Mouse (Mus musculus): ENCODE data around the gene Pramef8. TPM values are rescaled to one million over a fixed set of nuclear protein-coding genes. Genes with fewer than 3 reads are reported as not detected.
A peak's percentile ranks its signal among the peaks of the same experiment; 100 is the strongest.

Pramef8 gene
- polyA plus RNA-seq, 1 experiment from 2014 or later = 3.3 TPM

- TF ChIP-seq EP300 (IDR thresholded peaks at IDR 0.05; ENCODE audit: low read depth) (no peak), CTCF (IDR thresholded peaks at IDR 0.05; ENCODE audit: low read depth) (no peak)
- Histone ChIP-seq H3K9me3 (ENCODE audit: low read length) (no peaks in the 10 kb centered on the region), H3K9ac (replicated peaks) (no peak overlapping the region), H3K4me3 (ENCODE audit: low read depth, low read length) (no peak overlapping the region), H3K27me3 (ENCODE audit: insufficient read depth, low read length) (0 out of 2 replicates have a peak, but pooled peaks cover 2% of the 10 kb centered on the region), H3K27ac (ENCODE audit: low read depth) (no peak overlapping the region), H3K4me1 (ENCODE audit: insufficient read depth) (no peaks in the 10 kb centered on the region), H3K4me2 (ENCODE audit: low read depth, low read length) (no peak overlapping the region), H3K36me3 (replicated peaks; ENCODE audit: insufficient read depth, low read length) (no peaks in the 10 kb centered on the region)
- no peak for DNase-seq
- WGBS (ENCODE audit: insufficient replicate concordance) = 68% methylated on average over 3 of the region's 3 CpGs
- no peak for ATAC-seq
These were observed 30.1 kb upstream of the Pramef8 start for GRCm38 (mm10) chr4:143382163-143382562.

GRCm38 (mm10) chr4:143383646-143384045 is 28.6 kb upstream of the Pramef8 start:
- no peak overlapping the region for H3K4me2 ChIP-seq (ENCODE audit: low read depth, low read length)
- WGBS (ENCODE audit: insufficient replicate concordance) = 39% methylated on average over 4 of the region's 4 CpGs
- DNase-seq = no peak
- no peaks in the 10 kb centered on the region for H3K4me1 ChIP-seq (ENCODE audit: insufficient read depth)
- no peak overlapping the region for H3K27ac ChIP-seq (ENCODE audit: low read depth)
- H3K27me3 ChIP-seq (ENCODE audit: insufficient read depth, low read length) = 0 out of 2 replicates have a peak, but pooled peaks cover 2% of the 10 kb centered on the region
- ATAC-seq = no peak
- no peaks in the 10 kb centered on the region for H3K36me3 ChIP-seq (replicated peaks; ENCODE audit: insufficient read depth, low read length)
- H3K9ac ChIP-seq (replicated peaks) = no peak overlapping the region
- H3K4me3 ChIP-seq (ENCODE audit: low read depth, low read length) = no peak overlapping the region
- TF ChIP-seq EP300 (IDR thresholded peaks at IDR 0.05; ENCODE audit: low read depth) = no peak
- TF ChIP-seq CTCF (IDR thresholded peaks at IDR 0.05; ENCODE audit: low read depth) = peak; percentile 27; the same call in 1 of the 2 replicates
- H3K9me3 ChIP-seq (ENCODE audit: low read length) = no peaks in the 10 kb centered on the region

GRCm38 (mm10) chr4:143388955-143389702 is 23.1 kb upstream of the Pramef8 start:
- Histone ChIP-seq H3K36me3 (replicated peaks; ENCODE audit: insufficient read depth, low read length) (no peaks in the 10 kb centered on the region), H3K27ac (ENCODE audit: low read depth) (no peak overlapping the region), H3K9me3 (ENCODE audit: low read length) (no peaks in the 10 kb centered on the region), H3K27me3 (ENCODE audit: insufficient read depth, low read length) (0 out of 2 replicates have a peak, but pooled peaks cover 3% of the 10 kb centered on the region), H3K4me2 (ENCODE audit: low read depth, low read length) (peak overlapping the region; percentile 59), H3K9ac (replicated peaks) (peak overlapping the region; percentile 38; the same call in 1 of the 2 replicates), H3K4me3 (ENCODE audit: low read depth, low read length) (peak overlapping the region; percentile 40), H3K4me1 (ENCODE audit: insufficient read depth) (0 out of 2 replicates have a peak, but pooled peaks cover 3% of the 10 kb centered on the region)
- TF ChIP-seq EP300 (IDR thresholded peaks at IDR 0.05; ENCODE audit: low read depth) (no peak), CTCF (IDR thresholded peaks at IDR 0.05; ENCODE audit: low read depth) (peak; percentile 30; the same call in 1 of the 2 replicates)
- 11% methylated on average over 25 of the region's 43 CpGs for WGBS (ENCODE audit: insufficient replicate concordance)
- DNase-seq (peak; percentile 53), ATAC-seq (peak; percentile 57)

GRCm38 (mm10) chr4:143394181-143394580 is 18.0 kb upstream of the Pramef8 start, which contains the start of gene Pramel1:
Gene Pramel1, plus strand, starts transcription at chr4:143394428.
- DNase-seq (peak; percentile 19), ATAC-seq (no peak)
- Histone ChIP-seq H3K27me3 (ENCODE audit: insufficient read depth, low read length) (no peaks in the 10 kb centered on the region), H3K36me3 (replicated peaks; ENCODE audit: insufficient read depth, low read length) (no peaks in the 10 kb centered on the region), H3K4me1 (ENCODE audit: insufficient read depth) (no peaks in the 10 kb centered on the region), H3K9me3 (ENCODE audit: low read length) (no peaks in the 10 kb centered on the region), H3K27ac (ENCODE audit: low read depth) (no peak within 1 kb of the TSS), H3K4me3 (ENCODE audit: low read depth, low read length) (no peak within 1 kb of the TSS), H3K9ac (replicated peaks) (no peak within 1 kb of the TSS), H3K4me2 (ENCODE audit: low read depth, low read length) (no peak within 1 kb of the TSS)
- WGBS (ENCODE audit: insufficient replicate concordance) = 80% methylated on average over 26 of the region's 26 CpGs
- TF ChIP-seq CTCF (IDR thresholded peaks at IDR 0.05; ENCODE audit: low read depth) (no peak), EP300 (IDR thresholded peaks at IDR 0.05; ENCODE audit: low read depth) (no peak)

- Histone ChIP-seq H3K4me1 (ENCODE audit: insufficient read depth) (peaks cover 10% of the 10 kb centered on the region), H3K27ac (ENCODE audit: low read depth) (peak overlapping the region; percentile 88), H3K4me2 (ENCODE audit: low read depth, low read length) (peak overlapping the region; percentile 83), H3K9ac (replicated peaks) (no peak overlapping the region; the same call in 1 of the 2 replicates), H3K27me3 (ENCODE audit: insufficient read depth, low read length) (no peaks in the 10 kb centered on the region), H3K9me3 (ENCODE audit: low read length) (no peaks in the 10 kb centered on the region), H3K4me3 (ENCODE audit: low read depth, low read length) (peak overlapping the region; percentile 64), H3K36me3 (replicated peaks; ENCODE audit: insufficient read depth, low read length) (peaks cover 7% of the 10 kb centered on the region)
- no peak for TF ChIP-seq CTCF (IDR thresholded peaks at IDR 0.05; ENCODE audit: low read depth)
- TF ChIP-seq EP300 (IDR thresholded peaks at IDR 0.05; ENCODE audit: low read depth) = no peak
- WGBS (ENCODE audit: insufficient replicate concordance) = 76% methylated on average over 5 of the region's 5 CpGs
- no peak for DNase-seq
- ATAC-seq = no peak
These were observed 534 bp upstream of the Pramef8 start for GRCm38 (mm10) chr4:143411566-143412218.

GRCm38 (mm10) chr4:143413621-143414020 is 1.4 kb downstream of the Pramef8 start:
- TF ChIP-seq EP300 (IDR thresholded peaks at IDR 0.05; ENCODE audit: low read depth) = no peak
- Histone ChIP-seq H3K27ac (ENCODE audit: low read depth) (no peak overlapping the region), H3K9ac (replicated peaks) (no peak overlapping the region), H3K36me3 (replicated peaks; ENCODE audit: insufficient read depth, low read length) (peaks cover 25% of the 10 kb centered on the region), H3K4me2 (ENCODE audit: low read depth, low read length) (no peak overlapping the region), H3K27me3 (ENCODE audit: insufficient read depth, low read length) (no peaks in the 10 kb centered on the region), H3K9me3 (ENCODE audit: low read length) (no peaks in the 10 kb centered on the region), H3K4me1 (ENCODE audit: insufficient read depth) (peaks cover 10% of the 10 kb centered on the region), H3K4me3 (ENCODE audit: low read depth, low read length) (no peak overlapping the region)
- ATAC-seq (no peak), DNase-seq (no peak)
- 79% methylated on average over 1 of the region's 1 CpGs for WGBS (ENCODE audit: insufficient replicate concordance)

All from liver, postnatal 0 days (tissue).